ENCODE assay signal across 11 mouse cellular contexts in genomic region chr4:8239699-8240098, GRCm38 (mm10). TPM values are rescaled to one million over a fixed set of nuclear protein-coding genes. Genes with fewer than 3 reads are reported as not detected.
DNase-seq lines count a peak whose midpoint lies in the region; ATAC-seq lines count a peak whose summit lies in the region.
"Had no signal": no experiment of that assay in that cellular context is flagged by ENCODE, and none has a peak within 500 bp of the region (broad histone marks: within the 10 kb centered on the region; RNA-seq: fewer than 3 reads in every experiment).

No protein-coding gene starts in this region.

- no peak overlapping the region for H3K27ac ChIP-seq in hindbrain, embryonic 16.5 days (ENCODE audit: low read depth, low read length)
- no peak overlapping the region for H3K27ac ChIP-seq in hindbrain, embryonic 10.5 days
- H3K27ac ChIP-seq in intestine, embryonic 14.5 days (ENCODE audit: low read depth): no peak overlapping the region
- no peak overlapping the region for H3K27ac ChIP-seq in liver, embryonic 12.5 days

- no peaks in the 10 kb centered on the region for H3K27me3 ChIP-seq in hindbrain, embryonic 16.5 days (replicated peaks; ENCODE audit: control insufficient read depth, insufficient read depth, low read length)
- peaks cover 15% of the 10 kb centered on the region for H3K27me3 ChIP-seq in hindbrain, embryonic 10.5 days (ENCODE audit: insufficient read depth, poor library complexity, severe bottlenecking)
- H3K27me3 ChIP-seq in intestine, embryonic 14.5 days (replicated peaks; ENCODE audit: control insufficient read depth, insufficient read depth, low read length): no peaks in the 10 kb centered on the region
- H3K27me3 ChIP-seq in liver, embryonic 12.5 days (replicated peaks): peaks cover 5% of the 10 kb centered on the region

- no peak overlapping the region for H3K4me3 ChIP-seq in hindbrain, embryonic 16.5 days (ENCODE audit: low read length)
- no peak overlapping the region for H3K4me3 ChIP-seq in hindbrain, embryonic 10.5 days
- no peak overlapping the region for H3K4me3 ChIP-seq in intestine, embryonic 14.5 days (ENCODE audit: low read depth, low read length)
- no peak overlapping the region for H3K4me3 ChIP-seq in liver, embryonic 12.5 days

- peak overlapping the region; percentile 96 for H3K4me2 ChIP-seq in hindbrain, embryonic 16.5 days (ENCODE audit: low read length)
- peak overlapping the region; percentile 99 for H3K4me2 ChIP-seq in intestine, embryonic 14.5 days (ENCODE audit: low read length)
- H3K4me2 ChIP-seq in liver, embryonic 12.5 days: no peak overlapping the region

- H3K9me3 ChIP-seq in hindbrain, embryonic 16.5 days (ENCODE audit: control insufficient read depth, low read length): no peaks in the 10 kb centered on the region
- no peaks in the 10 kb centered on the region for H3K9me3 ChIP-seq in hindbrain, embryonic 10.5 days
- H3K9me3 ChIP-seq in intestine, embryonic 14.5 days (ENCODE audit: control insufficient read depth, low read length): no peaks in the 10 kb centered on the region
- no peaks in the 10 kb centered on the region for H3K9me3 ChIP-seq in liver, embryonic 12.5 days (replicated peaks)
- H3K9me3 ChIP-seq: megakaryocyte, embryonic 14.5 days had no signal

- no peak overlapping the region for H3K9ac ChIP-seq in hindbrain, embryonic 16.5 days (ENCODE audit: low read depth, low read length)
- no peak overlapping the region for H3K9ac ChIP-seq in intestine, embryonic 14.5 days (ENCODE audit: low read length)
- no peak overlapping the region for H3K9ac ChIP-seq in liver, embryonic 12.5 days

- H3K36me3 ChIP-seq in hindbrain, embryonic 16.5 days (ENCODE audit: control insufficient read depth, insufficient read depth, low read length): no peaks in the 10 kb centered on the region
- no peaks in the 10 kb centered on the region for H3K36me3 ChIP-seq in hindbrain, embryonic 10.5 days
- H3K36me3 ChIP-seq in intestine, embryonic 14.5 days (ENCODE audit: control insufficient read depth, insufficient read depth, low read length): no peaks in the 10 kb centered on the region
- no peaks in the 10 kb centered on the region for H3K36me3 ChIP-seq in liver, embryonic 12.5 days

- no peak for ATAC-seq in hindbrain, embryonic 16.5 days
- ATAC-seq in intestine, embryonic 14.5 days (replicated peaks; ENCODE audit: low FRiP score, low TSS enrichment, low read depth): no peak
- peak; percentile 24; the same call in 1 of the 2 replicates for ATAC-seq in liver, embryonic 12.5 days

- DNase-seq in hindbrain, embryonic 10.5 days (ENCODE audit: low spot score): no peak
- no peak for DNase-seq in intestine, embryonic 14.5 days (ENCODE audit: low spot score)
- peak; percentile 12 to 35 for DNase-seq in lung, postnatal 4 days
- no peak for DNase-seq in urinary bladder, postnatal 25 days (ENCODE audit: low spot score)
- DNase-seq in layer of hippocampus, postnatal 14 days (ENCODE audit: low spot score in 2 of 2): no peak
- DNase-seq: cerebellum, postnatal 36 days; kidney, postnatal 14 days had no signal

- no peaks in the 10 kb centered on the region for H3K4me1 ChIP-seq in hindbrain, embryonic 16.5 days (ENCODE audit: control insufficient read depth, insufficient read depth, low read depth, low read length)
- peaks cover 12% of the 10 kb centered on the region for H3K4me1 ChIP-seq in hindbrain, embryonic 10.5 days (replicated peaks)
- no peaks in the 10 kb centered on the region for H3K4me1 ChIP-seq in intestine, embryonic 14.5 days (replicated peaks; ENCODE audit: control insufficient read depth, insufficient read depth, low read length)
- peaks cover 3% of the 10 kb centered on the region; the same call in 1 of the 2 replicates for H3K4me1 ChIP-seq in liver, embryonic 12.5 days

- WGBS in hindbrain, embryonic 16.5 days: 62% methylated on average over 11 of the region's 11 CpGs
- 62% methylated on average over 11 of the region's 11 CpGs for WGBS in hindbrain, embryonic 10.5 days
- 54% methylated on average over 11 of the region's 11 CpGs for WGBS in intestine, embryonic 14.5 days
- 56% methylated on average over 11 of the region's 11 CpGs for WGBS in liver, embryonic 12.5 days (ENCODE audit: insufficient replicate concordance)

RNA-seq across cellular contexts. Expression of gene Car8, which starts 0.9 kb away (rescaled TPM):
- polyA plus RNA-seq in hindbrain, embryonic 16.5 days (2015; fragmentation: Nextera tagmentation; extraction: Ambion mirVana): 31.3 and 40.1 TPM in 2 replicates
- 1.6 and 1.9 TPM in 2 replicates for polyA plus RNA-seq in hindbrain, embryonic 10.5 days (2016; fragmentation: Nextera tagmentation; extraction: Ambion mirVana)
- polyA plus RNA-seq in intestine, embryonic 14.5 days (2014; fragmentation: Nextera tagmentation; extraction: Ambion mirVana): 33.1 and 33.6 TPM in 2 replicates
- polyA plus RNA-seq in liver, embryonic 12.5 days (2016; fragmentation: Nextera tagmentation; extraction: Ambion mirVana): 1.5 and 1.8 TPM in 2 replicates
- total RNA-seq in layer of hippocampus, postnatal 14 days (2021): 1 to 10 TPM; 6.1 TPM
- total RNA-seq: hematopoietic stem cell, adult 5-6 weeks had no signal

Comparison
In these comparisons a context has a peak if more than half of its experiments do, and no peak if none do; other contexts are left out.
1. RNA of gene Car8, which starts 0.9 kb away (polyA plus RNA-seq): 31.3 to 40.1 TPM in hindbrain, embryonic 16.5 days and 33.1 to 33.6 TPM in intestine, embryonic 14.5 days; 1.6 to 1.9 TPM in hindbrain, embryonic 10.5 days and 1.5 to 1.8 TPM in liver, embryonic 12.5 days; every median in the first group is over 10 times any median in the second.
2. DNase-seq: peak in lung, postnatal 4 days (2 of 2); none in hindbrain, embryonic 10.5 days (single experiment), intestine, embryonic 14.5 days (single experiment), urinary bladder, postnatal 25 days (single experiment) and layer of hippocampus, postnatal 14 days (0 of 2).